Mouse (Mus musculus) lung, adult 2 months (tissue): ENCODE data around the gene Med26. TPM values are rescaled to one million over a fixed set of nuclear protein-coding genes. Genes with fewer than 3 reads are reported as not detected.
A peak's percentile ranks its signal among the peaks of the same experiment; 100 is the strongest.

Experiments
- DNase-seq: peaks from one replicate; pipeline ENCODE4 v3.0.0; 2022
- H3K4me1 ChIP-seq: fragments of 200-500 bp; 2 replicates; pipeline ENCODE4 v1.6.1; 2011; ENCODE audit warnings: low read length; ENCODE audit not compliant: control insufficient read depth, insufficient read depth
- H3K4me3 ChIP-seq: fragments of 200-500 bp; replicated peaks from 2 replicates; pipeline ENCODE3; 2011; ENCODE audit warnings: low read depth, mild to moderate bottlenecking, control low read depth, low read length; ENCODE audit errors: extremely low read depth
- CTCF ChIP-seq: fragments of 200-500 bp; IDR thresholded peaks from 2 replicates; pipeline ENCODE4 v1.5.1; 2011; ENCODE audit warnings: mild to moderate bottlenecking, low read length, control low read depth; ENCODE audit not compliant: insufficient read depth
- POLR2A ChIP-seq: fragments of 200-500 bp; IDR thresholded peaks from 2 replicates; pipeline ENCODE4 v1.6.1; 2011; ENCODE audit warnings: low read depth, mild to moderate bottlenecking, control low read depth, low read length, borderline replicate concordance; ENCODE audit errors: extremely low read depth
- WGBS: fragments of 180-500 bp; shearing (Covaris S2); methylation state at CpG from one replicate; pipeline ENCODE4 v1.1.7; 2018; 5-methylcytosine and 5-hydroxymethylcytosine counted together
- polyA plus RNA-seq: library from polyadenylated mRNA; depleted of rRNA; stranded (reverse); fragments of >200 nt; gene quantifications from 2 replicates; pipeline ENCODE4 v1.2.3, GENCODE M21; 2012; rRNA removed

The Med26 gene
- polyA plus RNA-seq = 10.0 and 14.3 TPM in 2 replicates

GRCm38 (mm10) chr8:72547802-72548643, at the start of gene Med26:
Med26 (minus strand) TSS chr8:72548270.
- Histone ChIP-seq H3K4me1 (peaks cover 17% of the 10 kb centered on the region), H3K4me3 (peak within 1 kb of the TSS; percentile 88)
- TF ChIP-seq CTCF (no peak), POLR2A (peak; percentile 39; the same call in 1 of the 2 replicates)
- DNase-seq = peak; percentile 95
- under 1% methylated on average over 92 of the region's 92 CpGs for WGBS

DNA sequence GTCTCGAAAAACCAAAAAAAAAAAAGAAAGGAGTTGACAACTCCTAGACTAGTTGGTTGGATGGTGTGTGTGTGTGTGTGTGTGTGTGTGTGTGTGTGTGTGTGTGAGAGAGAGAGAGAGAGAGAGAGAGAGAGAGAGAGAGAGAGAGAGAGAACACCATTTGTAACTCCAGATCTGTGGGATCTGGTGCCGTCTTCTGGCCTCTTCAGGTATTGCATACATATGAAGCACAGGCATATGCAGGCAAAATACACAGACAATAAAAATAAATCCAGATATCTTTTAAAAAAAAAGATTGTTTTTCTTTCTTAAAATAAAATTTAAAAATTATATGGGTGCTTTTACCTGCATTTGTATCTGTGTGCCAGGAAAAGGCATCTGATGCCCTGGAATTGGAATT, 42.1 kb upstream of the Med26 start:
- TF ChIP-seq POLR2A (no peak), CTCF (no peak)
- WGBS = 50% methylated on average over 2 of the region's 2 CpGs
- no peak overlapping the region for H3K4me3 ChIP-seq
- no peaks in the 10 kb centered on the region for H3K4me1 ChIP-seq
- no peak for DNase-seq

DNA sequence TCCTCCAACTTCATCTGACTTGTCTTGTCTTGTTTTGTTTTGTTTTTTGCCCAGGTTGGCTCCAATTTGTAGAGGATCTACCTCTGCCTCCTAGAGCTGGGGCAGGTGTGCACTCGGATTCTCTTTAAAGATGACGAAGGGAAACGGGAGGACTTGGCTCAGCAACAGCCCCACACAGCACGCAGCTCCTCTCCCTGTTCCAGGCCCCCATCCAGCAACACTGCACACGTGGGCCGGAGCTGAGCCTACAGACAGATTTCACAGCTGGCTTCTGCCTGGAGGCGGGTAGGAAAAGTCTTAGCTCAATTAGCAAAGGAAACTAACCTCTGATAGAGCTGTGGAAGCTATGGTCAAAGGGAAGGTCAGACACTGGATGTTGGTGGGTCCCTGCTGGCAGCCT, 41.2 kb upstream of the Med26 start:
- DNase-seq = no peak
- TF ChIP-seq POLR2A = no peak
- TF ChIP-seq CTCF = no peak
- Histone ChIP-seq H3K4me3 (no peak overlapping the region), H3K4me1 (no peaks in the 10 kb centered on the region)
- WGBS = 65% methylated on average over 7 of the region's 7 CpGs

- H3K4me3 ChIP-seq = no peak overlapping the region
- 74% methylated on average over 10 of the region's 10 CpGs for WGBS
- H3K4me1 ChIP-seq = no peaks in the 10 kb centered on the region
- TF ChIP-seq POLR2A = no peak
- TF ChIP-seq CTCF = no peak
- no peak for DNase-seq
Measured at GRCm38 (mm10) chr8:72588865-72589264, 40.8 kb upstream of the Med26 start.

DNA sequence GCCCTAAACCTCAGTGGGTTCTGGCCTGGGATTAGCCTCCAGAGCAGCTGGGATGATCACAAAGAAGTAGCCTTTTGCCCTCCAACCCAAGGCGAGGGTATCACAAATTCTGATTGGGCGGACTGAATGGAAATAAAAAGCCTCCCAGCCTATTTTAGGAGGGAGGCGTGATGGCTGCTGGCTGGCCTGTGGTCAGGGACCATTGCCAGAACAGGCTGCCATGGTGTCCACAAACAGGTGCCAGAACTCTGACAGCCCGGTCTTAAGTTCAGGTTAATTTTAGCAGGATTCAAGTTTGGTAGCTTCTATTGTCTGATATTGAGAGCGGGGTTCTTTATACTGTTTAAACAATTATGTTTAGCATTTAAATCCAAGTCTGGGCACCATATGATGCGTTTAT, 39.7 kb upstream of the Med26 start:
- no peak overlapping the region for H3K4me3 ChIP-seq
- no peak for DNase-seq
- no peaks in the 10 kb centered on the region for H3K4me1 ChIP-seq
- TF ChIP-seq CTCF = no peak
- TF ChIP-seq POLR2A = no peak
- WGBS = 56% methylated on average over 6 of the region's 6 CpGs

GRCm38 (mm10) chr8:72584390-72584789, 36.3 kb upstream of the Med26 start:
- TF ChIP-seq POLR2A (no peak), CTCF (no peak)
- DNase-seq = no peak
- no peaks in the 10 kb centered on the region for H3K4me1 ChIP-seq
- H3K4me3 ChIP-seq = no peak overlapping the region
- 69% methylated on average over 6 of the region's 6 CpGs for WGBS

DNA sequence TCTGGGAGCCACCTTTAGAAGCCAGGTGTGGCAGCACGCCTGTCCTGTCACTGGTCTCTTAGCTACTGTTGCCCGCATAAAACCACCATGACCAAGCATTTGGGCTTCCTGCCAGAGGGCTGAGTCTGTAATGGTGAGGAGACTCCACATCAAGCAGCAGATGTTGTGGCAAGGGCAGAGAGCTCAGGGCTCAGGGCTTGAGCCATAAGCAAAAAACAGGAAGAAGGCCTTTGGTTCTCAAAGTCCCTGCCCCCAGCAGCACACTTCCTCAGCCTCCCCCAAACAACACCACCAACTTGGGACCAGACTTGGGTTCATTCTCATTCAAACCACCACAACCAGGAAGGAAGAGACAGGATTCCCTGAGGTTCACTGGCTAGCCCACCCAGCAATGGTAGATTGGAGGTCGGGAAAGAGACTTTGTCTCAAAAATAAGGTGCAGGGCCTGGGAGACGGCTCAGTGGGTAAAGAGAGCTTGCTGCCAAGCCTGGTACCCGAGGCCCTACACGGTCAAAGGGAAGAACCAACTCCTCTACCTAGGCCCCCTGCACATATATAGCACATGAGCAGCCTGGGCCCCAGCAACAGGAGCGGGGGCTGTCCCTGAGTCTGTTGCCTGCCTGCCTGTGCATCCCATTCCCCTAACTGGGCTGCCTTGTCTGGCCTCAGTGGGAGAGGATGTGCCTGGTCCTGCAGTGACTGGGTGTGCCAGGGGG, 35.1 kb upstream of the Med26 start:
- no peak for DNase-seq
- Histone ChIP-seq H3K4me1 (no peaks in the 10 kb centered on the region), H3K4me3 (no peak overlapping the region)
- 70% methylated on average over 7 of the region's 7 CpGs for WGBS
- TF ChIP-seq CTCF (no peak), POLR2A (no peak)

GRCm38 (mm10) chr8:72579374-72579773, 31.3 kb upstream of the Med26 start:
- Histone ChIP-seq H3K4me1 (no peaks in the 10 kb centered on the region), H3K4me3 (no peak overlapping the region)
- TF ChIP-seq CTCF (no peak), POLR2A (no peak)
- no peak for DNase-seq
- 69% methylated on average over 9 of the region's 9 CpGs for WGBS

DNA sequence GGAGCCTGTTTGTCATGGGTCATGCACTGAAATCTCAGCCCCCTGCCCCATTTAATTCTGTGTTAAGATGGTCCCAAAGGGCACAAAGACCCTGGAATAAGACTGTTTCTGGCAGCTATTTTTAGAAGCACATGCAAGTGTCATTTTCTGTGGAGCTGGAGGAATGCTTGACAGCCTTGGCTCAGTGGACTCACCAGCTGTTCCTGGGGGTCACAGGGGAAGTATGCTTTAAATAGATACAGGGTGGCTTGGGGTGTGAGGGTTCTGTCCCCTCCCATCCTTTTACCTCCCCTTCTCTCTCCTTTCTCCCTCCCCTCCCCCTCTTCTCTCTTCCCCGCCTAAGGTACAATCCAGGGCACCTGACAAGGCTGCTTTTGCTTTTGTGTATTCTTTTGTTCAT, 29.9 kb upstream of the Med26 start:
- Histone ChIP-seq H3K4me1 (no peaks in the 10 kb centered on the region), H3K4me3 (no peak overlapping the region)
- no peak for TF ChIP-seq POLR2A
- 40% methylated on average over 1 of the region's 1 CpGs for WGBS
- DNase-seq = no peak

- no peak for DNase-seq
- WGBS = 65% methylated on average over 3 of the region's 3 CpGs
- H3K4me1 ChIP-seq = peaks cover 3% of the 10 kb centered on the region
- H3K4me3 ChIP-seq = no peak overlapping the region
- TF ChIP-seq POLR2A = no peak
- no peak for TF ChIP-seq CTCF
Measured at GRCm38 (mm10) chr8:72577266-72577665, 29.2 kb upstream of the Med26 start.
